Comparison of ENCODE assay signal across 37 mouse cellular contexts in the genomic region with DNA sequence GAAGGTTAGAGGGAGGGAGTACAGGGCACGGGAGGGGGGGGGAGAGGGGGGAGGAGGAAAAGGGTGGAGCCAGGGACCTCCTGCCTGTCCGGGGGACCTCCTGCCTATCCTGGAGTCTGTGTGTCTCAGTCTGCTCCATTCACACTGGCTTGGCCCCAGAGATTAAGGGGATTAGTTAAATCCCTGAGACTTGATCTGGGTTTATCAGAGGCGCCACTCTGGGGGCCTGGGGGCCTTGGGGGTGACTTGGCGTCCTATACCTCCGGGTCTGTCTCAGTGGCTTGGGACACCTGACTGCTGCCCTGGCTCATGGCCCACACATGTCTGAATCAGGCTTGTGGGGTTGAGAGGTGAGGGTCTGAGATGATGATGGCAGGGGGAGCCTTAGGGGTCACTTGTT. TPM values are rescaled to one million over a fixed set of nuclear protein-coding genes. Genes with fewer than 3 reads are reported as not detected.
DNase-seq lines count a peak whose midpoint lies in the region; ATAC-seq and TF ChIP-seq lines count a peak whose summit lies in the region.
"Had no signal": no experiment of that assay in that cellular context is flagged by ENCODE, and none has a peak within 500 bp of the region (broad histone marks: within the 10 kb centered on the region; RNA-seq: fewer than 3 reads in every experiment).

No protein-coding gene starts in this region.

- H3K27ac ChIP-seq in forebrain, embryonic 10.5 days: 0 out of 2 replicates have a peak overlapping the region, but pooled peaks have one; percentile 20
- no peak overlapping the region for H3K27ac ChIP-seq in forebrain, embryonic 13.5 days
- no peak overlapping the region for H3K27ac ChIP-seq in midbrain, embryonic 11.5 days (ENCODE audit: low read depth, low read length)
- no peak overlapping the region for H3K27ac ChIP-seq in midbrain, postnatal 0 days (ENCODE audit: low read depth, low read length)
- no peak overlapping the region for H3K27ac ChIP-seq in limb, embryonic 14.5 days (replicated peaks; ENCODE audit: low read depth, low read length)
- H3K27ac ChIP-seq: embryonic facial prominence, embryonic 13.5 days; heart, embryonic 15.5 days; hindbrain, embryonic 14.5 days; liver, embryonic 13.5 days; stomach, embryonic 15.5 days had no signal

- WGBS in forebrain, embryonic 10.5 days: 4% methylated on average over 5 of the region's 5 CpGs
- 0% methylated on average over 5 of the region's 5 CpGs for WGBS in forebrain, embryonic 13.5 days
- 0% methylated on average over 5 of the region's 5 CpGs for WGBS in midbrain, embryonic 11.5 days
- 0% methylated on average over 4 of the region's 5 CpGs for WGBS in midbrain, postnatal 0 days
- WGBS in limb, embryonic 14.5 days: 21% methylated on average over 5 of the region's 5 CpGs

- no peak overlapping the region for H3K4me3 ChIP-seq in forebrain, embryonic 10.5 days
- H3K4me3 ChIP-seq in forebrain, embryonic 13.5 days: no peak overlapping the region
- no peak overlapping the region for H3K4me3 ChIP-seq in midbrain, embryonic 11.5 days (ENCODE audit: low read depth, low read length)
- H3K4me3 ChIP-seq in midbrain, postnatal 0 days (ENCODE audit: low read depth, low read length): no peak overlapping the region
- H3K4me3 ChIP-seq in limb, embryonic 14.5 days (replicated peaks; ENCODE audit: low read length): no peak overlapping the region
- H3K4me3 ChIP-seq: embryonic facial prominence, embryonic 13.5 days; heart, embryonic 15.5 days; liver, embryonic 13.5 days; stomach, embryonic 15.5 days had no signal

- H3K9ac ChIP-seq in forebrain, embryonic 13.5 days: no peak overlapping the region
- H3K9ac ChIP-seq in midbrain, embryonic 11.5 days (ENCODE audit: low read length): no peak overlapping the region
- no peak overlapping the region for H3K9ac ChIP-seq in midbrain, postnatal 0 days (replicated peaks; ENCODE audit: low read length, poor library complexity, severe bottlenecking)
- no peak overlapping the region for H3K9ac ChIP-seq in limb, embryonic 14.5 days (ENCODE audit: low read depth, low read length, severe bottlenecking)
- H3K9ac ChIP-seq: embryonic facial prominence, embryonic 13.5 days; forebrain, postnatal 0 days; heart, embryonic 15.5 days; hindbrain, embryonic 14.5 days; liver, embryonic 13.5 days; stomach, embryonic 15.5 days had no signal

- H3K36me3 ChIP-seq in forebrain, embryonic 10.5 days (replicated peaks): no peaks in the 10 kb centered on the region
- no peaks in the 10 kb centered on the region for H3K36me3 ChIP-seq in forebrain, embryonic 13.5 days (ENCODE audit: poor library complexity, severe bottlenecking)
- no peaks in the 10 kb centered on the region for H3K36me3 ChIP-seq in midbrain, embryonic 11.5 days (ENCODE audit: control insufficient read depth, insufficient read depth, low read length)
- H3K36me3 ChIP-seq in midbrain, postnatal 0 days (ENCODE audit: insufficient read depth, low read length): no peaks in the 10 kb centered on the region
- no peaks in the 10 kb centered on the region for H3K36me3 ChIP-seq in limb, embryonic 14.5 days (ENCODE audit: control insufficient read depth, insufficient read depth, low read length)
- H3K36me3 ChIP-seq: embryonic facial prominence, embryonic 13.5 days; G1E; heart, embryonic 15.5 days; liver, embryonic 13.5 days; stomach, embryonic 15.5 days had no signal

- DNase-seq in forebrain, embryonic 10.5 days (ENCODE audit: extremely low spot score, low spot score): no peak
- no peak for DNase-seq in midbrain, embryonic 11.5 days (ENCODE audit: low spot score, missing footprints)
- DNase-seq in midbrain, postnatal 0 days (ENCODE audit: low spot score): no peak
- no peak for DNase-seq in limb, embryonic 14.5 days (ENCODE audit: low spot score)
- peak; percentile 90 for DNase-seq in retina, postnatal 1 day
- no peak for DNase-seq in testis, postnatal 10 days (ENCODE audit: low spot score)
- DNase-seq in cerebellum, adult 9-10 months: no peak
- DNase-seq: adrenal gland, postnatal 36 days; B cell, adult 2 months; forebrain, postnatal 0 days; gastrocnemius, postnatal 25 days; heart, postnatal 36 days; kidney, adult 2 months; kidney, postnatal 10 days; liver, embryonic 13.5 days; lung, adult 2 months; lung, postnatal 14 days; right cerebral cortex, adult 18-20 months; right cerebral cortex, postnatal 4 days had no signal

- no peak for ATAC-seq in forebrain, embryonic 13.5 days
- ATAC-seq in midbrain, embryonic 11.5 days (ENCODE audit: low FRiP score): peak; percentile 62; the same call in 1 of the 2 replicates
- no peak for ATAC-seq in midbrain, postnatal 0 days (ENCODE audit: low FRiP score)
- ATAC-seq in limb, embryonic 14.5 days (ENCODE audit: low FRiP score, low read depth): peak; percentile 53; the same call in 1 of the 2 replicates
- ATAC-seq: forebrain, postnatal 0 days; Patski had no signal

- TF ChIP-seq CTCF in midbrain, postnatal 0 days (IDR thresholded peaks at IDR 0.05): no peak

- no peaks in the 10 kb centered on the region; the same call in 1 of the 2 replicates for H3K9me3 ChIP-seq in forebrain, embryonic 10.5 days
- no peaks in the 10 kb centered on the region; the same call in 1 of the 2 replicates for H3K9me3 ChIP-seq in forebrain, embryonic 13.5 days (replicated peaks)
- no peaks in the 10 kb centered on the region for H3K9me3 ChIP-seq in midbrain, embryonic 11.5 days (ENCODE audit: control insufficient read depth, low read length)
- no peaks in the 10 kb centered on the region for H3K9me3 ChIP-seq in midbrain, postnatal 0 days (ENCODE audit: low read length)
- H3K9me3 ChIP-seq in limb, embryonic 14.5 days (ENCODE audit: control insufficient read depth, low read length): no peaks in the 10 kb centered on the region
- H3K9me3 ChIP-seq: embryonic facial prominence, embryonic 13.5 days; heart, embryonic 15.5 days; liver, embryonic 13.5 days; stomach, embryonic 15.5 days had no signal

- no peak overlapping the region for H3K4me2 ChIP-seq in forebrain, embryonic 13.5 days
- H3K4me2 ChIP-seq in midbrain, embryonic 11.5 days: no peak overlapping the region
- no peak overlapping the region for H3K4me2 ChIP-seq in midbrain, postnatal 0 days (ENCODE audit: low read depth, low read length, poor library complexity, severe bottlenecking)
- H3K4me2 ChIP-seq in limb, embryonic 14.5 days (replicated peaks; ENCODE audit: low read depth, low read length, severe bottlenecking): no peak overlapping the region
- H3K4me2 ChIP-seq: embryonic facial prominence, embryonic 13.5 days; heart, embryonic 15.5 days; hindbrain, embryonic 14.5 days; liver, embryonic 13.5 days; stomach, embryonic 15.5 days had no signal

- H3K4me1 ChIP-seq in forebrain, embryonic 10.5 days: peaks cover 16% of the 10 kb centered on the region
- no peaks in the 10 kb centered on the region for H3K4me1 ChIP-seq in forebrain, embryonic 13.5 days
- H3K4me1 ChIP-seq in midbrain, embryonic 11.5 days (ENCODE audit: control insufficient read depth, insufficient read depth, low read length): no peaks in the 10 kb centered on the region; the same call in 1 of the 2 replicates
- H3K4me1 ChIP-seq in midbrain, postnatal 0 days (ENCODE audit: insufficient read depth, low read length): no peaks in the 10 kb centered on the region
- H3K4me1 ChIP-seq in limb, embryonic 14.5 days (ENCODE audit: control insufficient read depth, insufficient read depth, low read length): no peaks in the 10 kb centered on the region
- H3K4me1 ChIP-seq: heart, embryonic 15.5 days; liver, embryonic 13.5 days; stomach, embryonic 15.5 days had no signal

- H3K27me3 ChIP-seq in forebrain, embryonic 10.5 days (ENCODE audit: poor library complexity, severe bottlenecking): peaks cover 13% of the 10 kb centered on the region; the same call in 1 of the 2 replicates
- no peaks in the 10 kb centered on the region for H3K27me3 ChIP-seq in forebrain, embryonic 13.5 days
- H3K27me3 ChIP-seq in midbrain, embryonic 11.5 days (ENCODE audit: control insufficient read depth, insufficient read depth, low read length): no peaks in the 10 kb centered on the region
- H3K27me3 ChIP-seq in midbrain, postnatal 0 days (ENCODE audit: insufficient read depth, low read length): no peaks in the 10 kb centered on the region
- H3K27me3 ChIP-seq in limb, embryonic 14.5 days (ENCODE audit: control insufficient read depth, insufficient read depth, low read length): no peaks in the 10 kb centered on the region
- H3K27me3 ChIP-seq: embryonic facial prominence, embryonic 13.5 days; liver, embryonic 13.5 days; stomach, embryonic 15.5 days had no signal

- no peak for TF ChIP-seq POLR2A in limb, embryonic 14.5 days (IDR thresholded peaks at IDR 0.05; ENCODE audit: borderline replicate concordance, extremely low read depth, insufficient read depth, insufficient read length)

RNA-seq across cellular contexts. Expression of a gene that starts 17.3 kb away (rescaled TPM):
- polyA plus RNA-seq in forebrain, embryonic 10.5 days (2016; fragmentation: Nextera tagmentation; extraction: Ambion mirVana): not detected in 2 replicates
- polyA plus RNA-seq in forebrain, embryonic 13.5 days (2015; fragmentation: Nextera tagmentation; extraction: Ambion mirVana): not detected in 2 replicates
- not detected in 2 replicates for polyA plus RNA-seq in midbrain, embryonic 11.5 days (2014; fragmentation: Nextera tagmentation; extraction: Ambion mirVana)
- not detected in 2 replicates for total RNA-seq in midbrain, postnatal 0 days (2014; rRNA removed)
- not detected in 2 replicates for polyA plus RNA-seq in midbrain, postnatal 0 days (2015; fragmentation: Nextera tagmentation; extraction: Ambion mirVana)
- not detected in 2 replicates for polyA plus RNA-seq in limb, embryonic 14.5 days (2012; rRNA removed)
- not detected in 2 replicates for polyA plus RNA-seq in limb, embryonic 14.5 days (2014; fragmentation: Nextera tagmentation; extraction: Ambion mirVana)
- total RNA-seq: adrenal gland, adult 18-20 months; forebrain, postnatal 0 days; G1E; gastrocnemius, postnatal 25 days; heart, adult 8-10 months; heart, postnatal 36 days; layer of hippocampus, postnatal 14 days; left cerebral cortex, adult 8-10 months; megakaryocyte, adult 5-6 weeks; monocyte, adult 5-6 weeks; neutrophil, adult 5-6 weeks had no signal
- polyA plus RNA-seq: embryonic facial prominence, embryonic 13.5 days; forebrain, postnatal 0 days; G1E; heart, embryonic 15.5 days; hindbrain, embryonic 14.5 days; intestine, embryonic 14.5 days; kidney, adult 2 months; limb, embryonic 11.5 days; liver, embryonic 13.5 days; lung, adult 2 months; Patski; stomach, embryonic 15.5 days; urinary bladder, adult 2 months had no signal

RNA-seq across cellular contexts. Expression of a gene that starts 21.3 kb away (rescaled TPM):
- polyA plus RNA-seq in forebrain, embryonic 10.5 days (2016; fragmentation: Nextera tagmentation; extraction: Ambion mirVana): not detected in 2 replicates
- polyA plus RNA-seq in forebrain, embryonic 13.5 days (2015; fragmentation: Nextera tagmentation; extraction: Ambion mirVana): not detected in 2 replicates
- polyA plus RNA-seq in midbrain, embryonic 11.5 days (2014; fragmentation: Nextera tagmentation; extraction: Ambion mirVana): not detected in 2 replicates
- 0.28 and 0.33 TPM in 2 replicates for total RNA-seq in midbrain, postnatal 0 days (2014; rRNA removed)
- 0.28 and 0.34 TPM in 2 replicates for polyA plus RNA-seq in midbrain, postnatal 0 days (2015; fragmentation: Nextera tagmentation; extraction: Ambion mirVana)
- polyA plus RNA-seq in limb, embryonic 14.5 days (2012; rRNA removed): 0.09 and 0.20 TPM in 2 replicates
- polyA plus RNA-seq in limb, embryonic 14.5 days (2014; fragmentation: Nextera tagmentation; extraction: Ambion mirVana): not detected in 2 replicates
- total RNA-seq: CH12.LX; forebrain, postnatal 0 days; G1E; gastrocnemius, postnatal 25 days; heart, adult 8-10 months; heart, postnatal 36 days; layer of hippocampus, postnatal 14 days; left cerebral cortex, adult 8-10 months; megakaryocyte, adult 5-6 weeks; monocyte, adult 5-6 weeks; neutrophil, adult 5-6 weeks had no signal
- polyA plus RNA-seq: embryonic facial prominence, embryonic 13.5 days; forebrain, postnatal 0 days; G1E; heart, embryonic 15.5 days; hindbrain, embryonic 14.5 days; intestine, embryonic 14.5 days; kidney, adult 2 months; liver, embryonic 13.5 days; lung, adult 2 months; Patski; stomach, embryonic 15.5 days; urinary bladder, adult 2 months had no signal

RNA-seq across cellular contexts. Expression of a gene that starts 46.6 kb away (rescaled TPM):
- polyA plus RNA-seq in forebrain, embryonic 10.5 days (2016; fragmentation: Nextera tagmentation; extraction: Ambion mirVana): not detected in 2 replicates
- polyA plus RNA-seq in forebrain, embryonic 13.5 days (2015; fragmentation: Nextera tagmentation; extraction: Ambion mirVana): not detected in 2 replicates
- not detected in 2 replicates for polyA plus RNA-seq in midbrain, embryonic 11.5 days (2014; fragmentation: Nextera tagmentation; extraction: Ambion mirVana)
- total RNA-seq in midbrain, postnatal 0 days (2014; rRNA removed): 0.38 TPM in 1 of 2 replicates, not detected in the other
- 0.10 TPM in 1 of 2 replicates, not detected in the other for polyA plus RNA-seq in midbrain, postnatal 0 days (2015; fragmentation: Nextera tagmentation; extraction: Ambion mirVana)
- 0.12 TPM in 1 of 2 replicates, not detected in the other for polyA plus RNA-seq in limb, embryonic 14.5 days (2012; rRNA removed)
- polyA plus RNA-seq in limb, embryonic 14.5 days (2014; fragmentation: Nextera tagmentation; extraction: Ambion mirVana): not detected in 2 replicates
- total RNA-seq: CH12.LX; forebrain, postnatal 0 days; G1E; gastrocnemius, postnatal 25 days; heart, adult 8-10 months; heart, postnatal 36 days; layer of hippocampus, postnatal 14 days; left cerebral cortex, adult 8-10 months; megakaryocyte, adult 5-6 weeks; monocyte, adult 5-6 weeks; neutrophil, adult 5-6 weeks had no signal
- polyA plus RNA-seq: embryonic facial prominence, embryonic 13.5 days; forebrain, postnatal 0 days; G1E; heart, embryonic 15.5 days; hindbrain, embryonic 14.5 days; intestine, embryonic 14.5 days; limb, embryonic 11.5 days; liver, embryonic 13.5 days; lung, adult 2 months; Patski; stomach, embryonic 15.5 days had no signal

Comparison
In these comparisons a context has a peak if more than half of its experiments do, and no peak if none do; other contexts are left out.
1. ATAC-seq: peak in midbrain, embryonic 11.5 days (single experiment) and limb, embryonic 14.5 days (single experiment); none in forebrain, embryonic 13.5 days (single experiment) and midbrain, postnatal 0 days (single experiment).